ENCODE assay signal across 21 mouse cellular contexts in genomic region chr1:119545164-119545563, GRCm38 (mm10). TPM values are rescaled to one million over a fixed set of nuclear protein-coding genes. Genes with fewer than 3 reads are reported as not detected.
DNase-seq lines count a peak whose midpoint lies in the region; ATAC-seq and TF ChIP-seq lines count a peak whose summit lies in the region.
"Had no signal": no experiment of that assay in that cellular context is flagged by ENCODE, and none has a peak within 500 bp of the region (broad histone marks: within the 10 kb centered on the region; RNA-seq: fewer than 3 reads in every experiment).

No protein-coding gene starts in this region.

- TF ChIP-seq CTCF in heart, adult 2 months (IDR thresholded peaks at IDR 0.05), result no peak

- no peak overlapping the region for H3K4me3 ChIP-seq in heart, adult 2 months
- no peak overlapping the region for H3K4me3 ChIP-seq in liver, embryonic 11.5 days (ENCODE audit: low read depth, low read length)
- no peak overlapping the region for H3K4me3 ChIP-seq in liver, embryonic 13.5 days (replicated peaks)
- H3K4me3 ChIP-seq in kidney, embryonic 15.5 days (replicated peaks), result no peak overlapping the region
- H3K4me3 ChIP-seq: embryonic facial prominence, embryonic 10.5 days; forebrain, embryonic 13.5 days; heart, embryonic 15.5 days; hindbrain, embryonic 10.5 days; intestine, embryonic 15.5 days had no signal

- no peaks in the 10 kb centered on the region; the same call in 1 of the 2 replicates for H3K4me1 ChIP-seq in heart, adult 2 months (ENCODE audit: control insufficient read depth, insufficient read depth, low read length)
- peaks cover 8% of the 10 kb centered on the region for H3K4me1 ChIP-seq in liver, embryonic 11.5 days (replicated peaks; ENCODE audit: control insufficient read depth, insufficient read depth, low read length)
- H3K4me1 ChIP-seq in liver, embryonic 13.5 days (replicated peaks), result peaks cover 26% of the 10 kb centered on the region
- H3K4me1 ChIP-seq in kidney, embryonic 15.5 days, result peaks cover 12% of the 10 kb centered on the region
- H3K4me1 ChIP-seq: forebrain, embryonic 13.5 days; hindbrain, embryonic 10.5 days had no signal

- no peak for TF ChIP-seq EP300 in heart, adult 2 months (IDR thresholded peaks at IDR 0.05; ENCODE audit: insufficient read depth, low read depth, low read length)

- peak; percentile 10 for DNase-seq in heart, adult 11 months
- no peak for DNase-seq in heart, adult 2 months
- no peak for DNase-seq in liver, embryonic 11.5 days (ENCODE audit: low spot score)
- DNase-seq in liver, result no peak
- peak; percentile 36 for DNase-seq in c-Kit-positive CD71-positive TER-119-negative erythroid progenitor cells, embryonic 14.5 days (ENCODE audit: low read depth)
- peak; percentile 31 for DNase-seq in liver, embryonic 13.5 days
- DNase-seq in Muller cell, postnatal 12 days (ENCODE audit: inconsistent ontology term), result no peak
- DNase-seq: adrenal gland, postnatal 10 days; B cell, adult 2 months; cerebellum, adult 18-20 months; cerebellum, adult 9-11 months; forebrain, postnatal 0 days; gastrocnemius, postnatal 14 days had no signal

- ATAC-seq in liver, embryonic 11.5 days (replicated peaks; ENCODE audit: low FRiP score), result peak; percentile 67
- ATAC-seq in liver, embryonic 13.5 days (ENCODE audit: low read depth), result peak; percentile 73
- no peak for ATAC-seq in kidney, embryonic 15.5 days (replicated peaks; ENCODE audit: low FRiP score)
- ATAC-seq: CD4-positive, CD25-positive, alpha-beta regulatory T cell, adult 4 months; forebrain, embryonic 13.5 days; forebrain, postnatal 0 days; intestine, embryonic 15.5 days had no signal

- TF ChIP-seq POLR2A in heart, adult 2 months (IDR thresholded peaks at IDR 0.05; ENCODE audit: insufficient read depth, low read depth, low read length), result no peak

- H3K27me3 ChIP-seq in heart, adult 2 months (ENCODE audit: control insufficient read depth, insufficient read depth, low read length), result no peaks in the 10 kb centered on the region
- no peaks in the 10 kb centered on the region for H3K27me3 ChIP-seq in liver, embryonic 11.5 days (replicated peaks; ENCODE audit: control insufficient read depth, insufficient read depth, low read length)
- H3K27me3 ChIP-seq in liver, embryonic 13.5 days, result no peaks in the 10 kb centered on the region
- H3K27me3 ChIP-seq in kidney, embryonic 15.5 days, result no peaks in the 10 kb centered on the region
- H3K27me3 ChIP-seq: forebrain, embryonic 13.5 days; heart, embryonic 15.5 days; intestine, embryonic 15.5 days had no signal

- no peaks in the 10 kb centered on the region for H3K9me3 ChIP-seq in liver, embryonic 11.5 days (ENCODE audit: control insufficient read depth, low read length)
- H3K9me3 ChIP-seq in liver, embryonic 13.5 days (replicated peaks), result no peaks in the 10 kb centered on the region
- no peaks in the 10 kb centered on the region for H3K9me3 ChIP-seq in kidney, embryonic 15.5 days (replicated peaks)
- H3K9me3 ChIP-seq: embryonic facial prominence, embryonic 10.5 days; forebrain, embryonic 13.5 days; heart, embryonic 15.5 days; hindbrain, embryonic 10.5 days; intestine, embryonic 15.5 days had no signal

- 48% methylated on average over 2 of the region's 2 CpGs for WGBS in heart, adult 2 months
- WGBS in liver, embryonic 11.5 days, result 41% methylated on average over 2 of the region's 2 CpGs
- WGBS in liver, embryonic 13.5 days (ENCODE audit: insufficient replicate concordance), result 12% methylated on average over 2 of the region's 2 CpGs
- 63% methylated on average over 2 of the region's 2 CpGs for WGBS in kidney, embryonic 15.5 days

- H3K79me2 ChIP-seq in heart, adult 2 months (replicated peaks; ENCODE audit: control insufficient read depth, insufficient read depth, low read length), result no peaks in the 10 kb centered on the region

- intact Hi-C loops in heart, adult 2 months (cut with DNase I), result loop anchor here (5.0 kb wide), 1 partner anchor 458 kb away; no protein-coding TSS in a partner anchor

- H3K4me2 ChIP-seq in liver, embryonic 11.5 days, result no peak overlapping the region
- H3K4me2 ChIP-seq in liver, embryonic 13.5 days, result peak overlapping the region; percentile 21
- H3K4me2 ChIP-seq in kidney, embryonic 15.5 days, result no peak overlapping the region
- H3K4me2 ChIP-seq: forebrain, embryonic 13.5 days; heart, embryonic 15.5 days; hindbrain, embryonic 14.5 days; intestine, embryonic 15.5 days had no signal

- no peak overlapping the region for H3K9ac ChIP-seq in heart, adult 2 months (ENCODE audit: low read depth, low read length)
- no peak overlapping the region for H3K9ac ChIP-seq in liver, embryonic 11.5 days (ENCODE audit: low read depth, low read length)
- 0 out of 2 replicates have a peak overlapping the region, but pooled peaks have one; percentile 11 for H3K9ac ChIP-seq in liver, embryonic 13.5 days
- H3K9ac ChIP-seq in kidney, embryonic 15.5 days, result no peak overlapping the region
- H3K9ac ChIP-seq: forebrain, embryonic 13.5 days; forebrain, postnatal 0 days; heart, embryonic 15.5 days; hindbrain, embryonic 14.5 days; intestine, embryonic 15.5 days had no signal

- no peak overlapping the region for H3K27ac ChIP-seq in heart, adult 2 months
- no peak overlapping the region for H3K27ac ChIP-seq in liver, embryonic 11.5 days (ENCODE audit: low read depth, low read length)
- no peak overlapping the region for H3K27ac ChIP-seq in liver, embryonic 13.5 days
- no peak overlapping the region for H3K27ac ChIP-seq in kidney, embryonic 15.5 days
- H3K27ac ChIP-seq: embryonic facial prominence, embryonic 10.5 days; forebrain, embryonic 13.5 days; heart, embryonic 15.5 days; hindbrain, embryonic 10.5 days; hindbrain, embryonic 14.5 days; intestine, embryonic 15.5 days had no signal

- no peaks in the 10 kb centered on the region for H3K36me3 ChIP-seq in heart, adult 2 months (ENCODE audit: control insufficient read depth, insufficient read depth, low read length)
- no peaks in the 10 kb centered on the region for H3K36me3 ChIP-seq in liver, embryonic 11.5 days (ENCODE audit: control insufficient read depth, insufficient read depth, low read length)
- H3K36me3 ChIP-seq in liver, embryonic 13.5 days, result peaks cover 7% of the 10 kb centered on the region; the same call in 1 of the 2 replicates
- H3K36me3 ChIP-seq in kidney, embryonic 15.5 days, result peaks cover 54% of the 10 kb centered on the region
- H3K36me3 ChIP-seq: heart, embryonic 15.5 days; intestine, embryonic 15.5 days had no signal

RNA-seq across cellular contexts. Expression of gene Tmem185b, which starts 19.2 kb away (rescaled TPM):
- 10 to 100 TPM; 14.8 to 15.8 TPM for total RNA-seq in heart, adult 2 months (2021)
- polyA plus RNA-seq in heart, adult 2 months (2012; rRNA removed), result 14.2 and 15.1 TPM in 2 replicates
- polyA plus RNA-seq in liver, embryonic 11.5 days (2014; fragmentation: Nextera tagmentation; extraction: Ambion mirVana), result 17.6 and 21.7 TPM in 2 replicates
- polyA plus RNA-seq in liver, embryonic 13.5 days (2015; fragmentation: Nextera tagmentation; extraction: Ambion mirVana), result 9.8 and 10.2 TPM in 2 replicates
- 29.8 and 31.4 TPM in 2 replicates for polyA plus RNA-seq in kidney, embryonic 15.5 days (2015; fragmentation: Nextera tagmentation; extraction: Ambion mirVana)

RNA-seq across cellular contexts. Expression of gene Ralb, which starts 40.6 kb away (rescaled TPM):
- total RNA-seq in heart, adult 2 months (2021), result 10 to 100 TPM; 26.9 to 30.1 TPM
- polyA plus RNA-seq in heart, adult 2 months (2012; rRNA removed), result 23.1 and 29.1 TPM in 2 replicates
- 92.1 and 96.8 TPM in 2 replicates for polyA plus RNA-seq in liver, embryonic 11.5 days (2014; fragmentation: Nextera tagmentation; extraction: Ambion mirVana)
- 43.9 and 47.2 TPM in 2 replicates for polyA plus RNA-seq in liver, embryonic 13.5 days (2015; fragmentation: Nextera tagmentation; extraction: Ambion mirVana)
- polyA plus RNA-seq in kidney, embryonic 15.5 days (2015; fragmentation: Nextera tagmentation; extraction: Ambion mirVana), result 151 and 155 TPM in 2 replicates

Comparison
In these comparisons a context has a peak if more than half of its experiments do, and no peak if none do; other contexts are left out.
1. DNase-seq: peak in heart, adult 11 months (single experiment), c-Kit-positive CD71-positive TER-119-negative erythroid progenitor cells, embryonic 14.5 days (single experiment) and liver, embryonic 13.5 days (single experiment); none in heart, adult 2 months (0 of 2), liver, embryonic 11.5 days (single experiment), liver (single experiment) and Muller cell, postnatal 12 days (single experiment).